8 mouse cellular contexts compared by ENCODE assay signal in genomic region chr8:80492987-80493441, GRCm38 (mm10). TPM values are rescaled to one million over a fixed set of nuclear protein-coding genes. Genes with fewer than 3 reads are reported as not detected.
DNase-seq lines count a peak whose midpoint lies in the region; ATAC-seq and TF ChIP-seq lines count a peak whose summit lies in the region.

No protein-coding gene starts in this region.

- WGBS in embryonic facial prominence, embryonic 14.5 days = under 1% methylated on average over 16 of the region's 16 CpGs
- WGBS in lung, embryonic 14.5 days = 1% methylated on average over 16 of the region's 16 CpGs
- WGBS in neural tube, embryonic 15.5 days = 1% methylated on average over 16 of the region's 16 CpGs

- no peak for TF ChIP-seq POLR2A in bone marrow macrophage, adult 2 months (IDR thresholded peaks at IDR 0.05; ENCODE audit: borderline replicate concordance, low read depth, low read length)

- H3K4me2 ChIP-seq in embryonic facial prominence, embryonic 14.5 days (ENCODE audit: low read depth, low read length) = peak overlapping the region; percentile 53
- peak overlapping the region; percentile 71 for H3K4me2 ChIP-seq in lung, embryonic 14.5 days
- H3K4me2 ChIP-seq in neural tube, embryonic 15.5 days = peak overlapping the region; percentile 83

- peak overlapping the region; percentile 54 for H3K9ac ChIP-seq in embryonic facial prominence, embryonic 14.5 days (ENCODE audit: low read depth, low read length)
- H3K9ac ChIP-seq in lung, embryonic 14.5 days = peak overlapping the region; percentile 51
- H3K9ac ChIP-seq in neural tube, embryonic 15.5 days (replicated peaks) = peak overlapping the region; percentile 33

- H3K27me3 ChIP-seq in E14TG2a.4 (ENCODE audit: insufficient read depth, low read length) = no peaks in the 10 kb centered on the region
- H3K27me3 ChIP-seq in embryonic facial prominence, embryonic 14.5 days (replicated peaks; ENCODE audit: control insufficient read depth, insufficient read depth, low read length) = no peaks in the 10 kb centered on the region
- no peaks in the 10 kb centered on the region for H3K27me3 ChIP-seq in lung, embryonic 14.5 days (ENCODE audit: insufficient read depth, low read length)
- H3K27me3 ChIP-seq in neural tube, embryonic 15.5 days (replicated peaks) = no peaks in the 10 kb centered on the region

- ATAC-seq in embryonic facial prominence, embryonic 14.5 days (ENCODE audit: low read depth) = peak; percentile 84
- ATAC-seq in lung, embryonic 14.5 days (ENCODE audit: insufficient read depth) = peak; percentile 86; the same call in 1 of the 2 replicates
- ATAC-seq in neural tube, embryonic 15.5 days (ENCODE audit: low FRiP score) = peak; percentile 88

- H3K27ac ChIP-seq in bone marrow macrophage, adult 2 months (ENCODE audit: insufficient read depth, low read depth, low read length) = no peak overlapping the region
- no peak overlapping the region for H3K27ac ChIP-seq in embryonic facial prominence, embryonic 14.5 days (replicated peaks; ENCODE audit: low read depth, low read length)
- no peak overlapping the region for H3K27ac ChIP-seq in lung, embryonic 14.5 days (ENCODE audit: low read depth)
- peak overlapping the region; percentile 45; the same call in 1 of the 2 replicates for H3K27ac ChIP-seq in neural tube, embryonic 15.5 days (replicated peaks)

- TF ChIP-seq CTCF in E14TG2a.4 (conservative IDR thresholded peaks at IDR 0.05; ENCODE audit: low read length) = peak; percentile 53
- peak; percentile 73 for TF ChIP-seq CTCF in bone marrow macrophage, adult 2 months (IDR thresholded peaks at IDR 0.05; ENCODE audit: low read depth, low read length)
- peak; percentile 81 for TF ChIP-seq CTCF in lung, embryonic 14.5 days (IDR thresholded peaks at IDR 0.05; ENCODE audit: low read depth)

- H3K4me1 ChIP-seq in E14TG2a.4 (replicated peaks; ENCODE audit: low read depth, low read length) = peaks cover 17% of the 10 kb centered on the region
- peaks cover 6% of the 10 kb centered on the region for H3K4me1 ChIP-seq in bone marrow macrophage, adult 2 months (ENCODE audit: control insufficient read depth, insufficient read depth, low read length)
- H3K4me1 ChIP-seq in embryonic facial prominence, embryonic 14.5 days (ENCODE audit: control insufficient read depth, insufficient read depth, low read length) = no peaks in the 10 kb centered on the region
- peaks cover 2% of the 10 kb centered on the region; the same call in 1 of the 2 replicates for H3K4me1 ChIP-seq in lung, embryonic 14.5 days (ENCODE audit: insufficient read depth)
- peaks cover 7% of the 10 kb centered on the region for H3K4me1 ChIP-seq in neural tube, embryonic 15.5 days

- peak overlapping the region; percentile 51 for H3K4me3 ChIP-seq in E14TG2a.4 (replicated peaks; ENCODE audit: low read length)
- peak overlapping the region; percentile 61 for H3K4me3 ChIP-seq in bone marrow macrophage, adult 2 months (ENCODE audit: insufficient read depth, low read length)
- peak overlapping the region; percentile 48 for H3K4me3 ChIP-seq in embryonic facial prominence, embryonic 14.5 days (ENCODE audit: low read depth, low read length)
- H3K4me3 ChIP-seq in lung, embryonic 14.5 days (ENCODE audit: low read depth, low read length) = peak overlapping the region; percentile 46
- H3K4me3 ChIP-seq in neural tube, embryonic 15.5 days (replicated peaks) = peak overlapping the region; percentile 47

- DNase-seq in embryonic facial prominence, embryonic 14.5 days (ENCODE audit: low spot score) = peak; percentile 79
- DNase-seq in heart, postnatal 14 days = peak; percentile 56 to 60
- DNase-seq in layer of hippocampus, adult 11-12 months (ENCODE audit: low spot score) = peak; percentile 33
- peak; percentile 81 for DNase-seq in lung, embryonic 14.5 days
- DNase-seq in testis, postnatal 10 days (ENCODE audit: low spot score) = peak; percentile 72

- H3K9me3 ChIP-seq in E14TG2a.4 (ENCODE audit: low read length) = no peaks in the 10 kb centered on the region
- no peaks in the 10 kb centered on the region for H3K9me3 ChIP-seq in embryonic facial prominence, embryonic 14.5 days (ENCODE audit: control insufficient read depth, low read length)
- no peaks in the 10 kb centered on the region for H3K9me3 ChIP-seq in lung, embryonic 14.5 days (ENCODE audit: low read depth, low read length)
- H3K9me3 ChIP-seq in neural tube, embryonic 15.5 days (replicated peaks) = no peaks in the 10 kb centered on the region

- H3K36me3 ChIP-seq in E14TG2a.4 (ENCODE audit: insufficient read depth, low read length) = no peaks in the 10 kb centered on the region
- no peaks in the 10 kb centered on the region for H3K36me3 ChIP-seq in embryonic facial prominence, embryonic 14.5 days (ENCODE audit: control insufficient read depth, insufficient read depth, low read length)
- H3K36me3 ChIP-seq in lung, embryonic 14.5 days (ENCODE audit: insufficient read depth) = no peaks in the 10 kb centered on the region
- H3K36me3 ChIP-seq in neural tube, embryonic 15.5 days = no peaks in the 10 kb centered on the region

- intact Hi-C loops in heart, postnatal 14 days (cut with DNase I) = loop anchor here (1.0 to 10.0 kb wide), 2 partner anchors 195 to 502 kb away; no protein-coding TSS in a partner anchor

RNA-seq across cellular contexts. Expression of gene Gypa, which starts 0.6 kb away (rescaled TPM):
- polyA plus RNA-seq in bone marrow macrophage, adult 2 months (2012; ENCODE audit: insufficient read depth, insufficient read length, missing spikeins) = not detected in 2 replicates
- 6.0 and 9.6 TPM in 2 replicates for polyA plus RNA-seq in embryonic facial prominence, embryonic 14.5 days (2014; fragmentation: Nextera tagmentation; extraction: Ambion mirVana)
- 1 to 10 TPM; 4.0 to 6.9 TPM for total RNA-seq in heart, postnatal 14 days (2021)
- polyA plus RNA-seq in lung, embryonic 14.5 days (2014; fragmentation: Nextera tagmentation; extraction: Ambion mirVana) = 4.1 and 6.3 TPM in 2 replicates
- polyA plus RNA-seq in neural tube, embryonic 15.5 days (2015; fragmentation: Nextera tagmentation; extraction: Ambion mirVana) = 2.7 and 3.9 TPM in 2 replicates
